Mouse (Mus musculus) layer of hippocampus, postnatal 36 days (tissue): ENCODE data around the gene Anpep. TPM values are rescaled to one million over a fixed set of nuclear protein-coding genes. Genes with fewer than 3 reads are reported as not detected.
"Not testable (repeated sequence)": the region's sequence is repeated elsewhere in the genome, so short reads cannot be mapped to it uniquely, and the experiment has no call there.

Source experiments
- DNase-seq, 2 experiments: peaks; one replicate each; pipeline ENCODE4 v3.0.0; 2022
- total RNA-seq, 2 experiments: library from RNA; stranded (reverse); gene quantifications; 2 replicates each; pipeline ENCODE4 v1.2.3; 2021

Anpep gene
- total RNA-seq, 2 experiments from 2014 or later, result 3.1 to 4.8 TPM

DNA sequence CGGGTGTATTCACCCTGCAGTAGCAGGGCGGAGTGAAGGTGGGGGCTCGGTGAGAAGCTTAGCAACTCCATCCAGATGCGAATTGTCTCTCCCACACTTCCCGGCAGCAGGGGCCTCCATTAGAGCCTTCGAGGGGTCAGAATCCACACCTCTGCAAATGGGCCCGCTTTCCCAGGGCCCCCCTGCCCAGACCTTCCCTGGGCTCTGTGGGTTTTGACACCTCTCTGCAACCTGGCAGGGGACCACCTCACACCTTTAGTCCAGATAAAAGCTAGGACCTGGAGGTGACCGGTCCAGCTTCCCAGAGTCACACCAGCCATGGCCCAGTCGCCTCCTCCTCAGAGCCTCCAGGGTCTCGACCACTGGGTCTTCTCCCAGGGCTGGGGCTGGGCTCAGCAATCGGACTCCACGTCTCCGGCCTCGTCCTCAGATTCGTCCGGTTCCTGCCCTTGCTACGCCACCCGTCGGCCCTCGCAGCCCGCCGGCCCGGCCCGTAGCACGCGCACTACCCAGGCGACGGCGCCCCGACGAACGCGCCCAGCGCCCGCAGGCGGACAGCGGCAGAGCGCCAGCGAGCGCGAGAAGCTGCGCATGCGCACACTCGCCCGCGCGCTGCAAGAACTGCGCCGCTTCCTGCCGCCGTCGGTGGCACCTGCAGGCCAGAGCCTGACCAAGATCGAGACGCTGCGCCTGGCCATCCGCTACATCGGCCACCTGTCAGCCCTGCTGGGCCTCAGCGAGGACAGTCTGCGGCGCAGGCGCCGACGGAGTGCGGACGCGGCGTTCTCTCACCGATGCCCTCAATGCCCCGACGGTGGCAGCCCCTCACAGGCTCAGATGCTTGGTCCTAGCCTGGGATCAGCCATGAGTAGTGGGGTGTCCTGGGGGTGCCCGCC lies 50.0 kb downstream of the Anpep start, which contains the start of gene Mesp2:
Mesp2 (plus strand) TSS at position 117 of the 896 bp plus-strand sequence.
- DNase-seq, result peak; percentile 71 to 73

DNA sequence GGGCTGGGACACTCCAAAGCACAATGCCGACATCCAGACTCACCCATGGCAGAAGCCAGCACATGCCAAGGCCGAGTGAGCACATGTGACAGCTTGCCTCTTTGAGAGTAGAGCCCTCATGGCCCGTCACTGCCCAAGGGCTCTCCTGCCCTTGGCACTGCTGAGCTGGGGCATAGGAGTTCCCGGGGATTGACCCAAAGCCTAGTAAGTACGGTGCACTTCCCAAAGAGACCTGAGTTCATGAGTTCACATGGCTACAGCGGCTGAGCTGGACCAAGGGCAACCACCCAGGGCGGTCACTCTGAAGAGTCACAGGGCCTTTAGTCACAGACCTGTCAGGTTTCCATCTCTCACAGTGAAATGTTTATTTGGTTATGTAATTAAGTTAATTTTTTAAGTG lies 52.3 kb downstream of the Anpep start:
- no peak for DNase-seq

DNA sequence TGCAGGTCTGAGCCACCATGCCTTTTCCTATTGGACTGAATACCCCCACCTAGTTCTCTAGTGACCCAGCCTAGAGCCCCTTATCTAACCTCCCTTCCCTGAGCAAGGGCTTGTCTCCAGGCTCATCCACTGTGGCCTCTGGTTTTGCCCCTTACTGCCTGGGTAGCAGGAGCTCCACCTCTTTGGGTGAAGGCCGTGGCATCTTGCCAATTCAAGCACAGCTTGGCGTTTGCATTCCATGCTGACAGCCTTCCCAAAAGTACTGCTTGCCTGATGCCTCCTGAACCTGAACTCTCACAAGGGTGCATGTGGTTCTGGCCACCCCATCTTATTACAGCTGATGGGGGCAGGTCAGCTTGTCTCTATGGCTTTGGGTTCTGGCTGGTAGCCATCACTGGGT lies 57.0 kb downstream of the Anpep start:
- DNase-seq, result no peak

DNA sequence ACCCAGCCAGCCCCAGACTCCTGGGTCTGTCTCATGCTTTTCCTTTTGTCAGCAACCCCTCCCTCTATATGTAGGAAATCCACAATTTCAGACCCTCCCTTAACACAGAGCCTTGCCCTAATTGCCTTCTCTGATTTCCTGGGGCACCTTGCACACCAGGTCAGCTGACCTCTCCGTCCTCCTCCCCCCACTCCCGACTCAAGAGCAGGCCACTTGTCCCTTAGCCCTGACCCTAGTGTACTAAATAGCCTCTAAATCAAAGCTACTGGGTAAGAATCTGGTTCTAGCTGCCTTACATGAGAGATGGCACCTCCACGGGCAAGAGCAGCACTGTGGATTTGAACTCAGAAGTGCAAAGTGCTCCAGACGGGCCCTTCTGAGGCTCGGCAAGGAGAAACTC lies 58.8 kb downstream of the Anpep start:
- DNase-seq, result no peak

DNA sequence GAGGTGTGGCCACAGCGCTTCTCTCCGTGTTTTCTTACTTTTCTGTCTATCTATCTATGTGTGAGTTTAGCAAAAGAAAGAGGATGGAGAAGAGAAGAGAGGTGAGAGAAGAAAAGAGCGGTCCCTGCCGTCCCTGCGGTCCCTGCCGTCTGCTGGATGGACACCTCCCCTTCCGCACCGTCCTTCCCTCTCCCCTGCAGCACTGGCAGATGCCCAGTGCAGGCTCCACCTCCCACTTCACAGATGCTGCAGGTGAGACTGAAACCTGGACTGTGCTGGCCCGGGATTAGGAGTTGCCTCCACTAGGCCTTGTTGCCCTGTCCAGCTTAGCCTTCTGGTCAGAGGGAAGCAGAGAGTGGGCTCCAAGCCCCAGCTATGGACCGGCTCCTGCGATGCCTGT lies 59.5 kb downstream of the Anpep start:
- DNase-seq, result no peak

DNA sequence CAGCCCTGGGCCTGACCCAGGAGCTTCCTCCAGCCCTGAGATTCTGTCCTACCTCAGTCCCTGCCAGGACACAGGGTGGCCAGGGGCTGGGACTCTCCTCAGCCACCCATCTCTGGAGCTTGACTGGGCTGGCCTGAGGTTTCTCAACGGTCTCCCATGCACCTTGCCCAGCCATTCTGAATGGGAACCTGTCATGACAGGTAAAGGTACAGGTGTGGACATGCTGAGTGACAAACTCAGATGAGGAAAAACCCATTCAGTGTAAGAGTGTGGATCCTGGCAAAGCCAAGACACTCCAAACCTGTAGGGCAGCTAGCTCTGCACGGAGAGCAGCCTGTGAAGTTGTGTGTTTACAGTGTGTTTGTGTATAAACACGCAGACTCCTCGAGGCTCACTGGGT lies 60.5 kb downstream of the Anpep start:
- no peak for DNase-seq

DNA sequence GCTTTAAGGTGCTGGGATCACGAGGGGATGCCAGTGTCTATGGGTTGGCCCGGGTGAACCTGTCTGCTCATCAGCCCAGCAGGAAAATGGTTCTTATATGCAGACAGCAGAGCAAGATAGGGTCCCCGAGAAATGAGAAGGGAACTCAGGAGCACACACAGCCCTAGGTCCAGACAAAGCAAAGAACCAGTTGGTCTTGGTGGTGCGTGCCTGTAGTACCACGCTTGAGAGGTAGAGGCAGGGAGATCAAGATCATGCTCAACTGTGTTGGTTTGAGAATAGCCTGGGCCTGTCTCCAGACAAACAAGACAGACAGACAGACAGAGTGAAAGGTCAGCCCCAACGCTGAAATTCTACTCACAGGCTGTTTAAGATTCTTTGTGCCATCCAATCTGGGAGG lies 61.4 kb downstream of the Anpep start:
- DNase-seq, result no peak

DNA sequence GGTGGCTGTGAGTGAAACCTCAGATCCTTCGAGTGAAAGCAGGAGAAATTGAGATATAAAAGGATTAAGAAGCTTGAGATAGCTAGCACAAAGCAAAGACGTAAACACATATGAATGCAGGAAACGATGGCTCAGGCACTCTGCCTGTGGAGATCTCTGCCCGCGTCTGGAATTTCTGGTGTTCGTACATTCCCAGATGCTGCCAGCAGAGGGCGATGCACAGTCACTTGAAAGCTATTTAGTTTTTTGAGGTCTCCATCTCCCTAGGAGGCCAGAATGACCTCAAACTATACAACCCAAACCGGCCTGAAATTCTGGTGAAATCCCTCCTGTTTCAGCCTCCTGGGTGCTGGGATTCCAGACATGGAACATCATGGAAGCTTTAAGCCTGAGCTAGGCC lies 61.8 kb downstream of the Anpep start:
- DNase-seq, result peak; percentile 76

DNA sequence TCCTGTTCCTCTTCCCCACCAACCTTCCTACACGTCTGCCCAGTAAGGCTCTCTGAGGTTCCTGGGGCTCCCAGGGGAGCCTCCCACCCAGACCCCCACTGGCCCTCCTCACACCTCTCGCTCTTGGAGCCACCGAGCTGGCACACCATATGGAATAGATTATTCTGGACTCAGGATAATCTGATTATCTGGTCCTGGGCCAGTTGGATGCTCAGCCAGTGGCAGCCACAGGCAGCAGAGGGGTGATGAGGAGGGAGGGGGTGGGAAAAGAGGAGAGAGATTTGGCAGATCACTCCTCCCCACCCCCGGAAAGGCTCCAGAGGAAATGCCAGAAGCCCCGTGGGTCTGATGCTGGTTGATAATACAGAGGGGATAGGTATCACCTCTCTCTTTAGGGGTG lies 62.3 kb downstream of the Anpep start:
- no peak for DNase-seq

DNA sequence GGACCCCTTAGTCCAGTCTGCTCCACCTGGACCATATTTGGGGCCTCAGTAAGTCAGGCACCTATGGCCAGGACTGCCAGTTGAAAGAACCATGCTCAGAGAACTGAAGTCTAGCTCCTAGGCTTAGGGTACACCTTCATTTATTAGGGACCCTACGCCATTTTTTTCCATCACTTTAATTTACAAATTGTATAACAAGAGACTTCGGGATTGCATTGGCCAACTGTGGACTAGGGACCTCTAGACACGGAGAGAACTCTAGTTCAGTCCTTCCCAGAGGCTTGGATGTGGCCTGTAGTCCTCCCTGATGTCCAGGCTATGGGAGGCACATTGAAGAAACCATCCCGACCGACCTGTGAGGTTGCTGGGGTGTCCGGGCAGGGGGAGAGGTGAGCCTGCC lies 67.2 kb downstream of the Anpep start, which contains the start of gene Mesp1:
Mesp1 (minus strand) TSS at position 101 of the 400 bp plus-strand sequence.
- no peak for DNase-seq

DNA sequence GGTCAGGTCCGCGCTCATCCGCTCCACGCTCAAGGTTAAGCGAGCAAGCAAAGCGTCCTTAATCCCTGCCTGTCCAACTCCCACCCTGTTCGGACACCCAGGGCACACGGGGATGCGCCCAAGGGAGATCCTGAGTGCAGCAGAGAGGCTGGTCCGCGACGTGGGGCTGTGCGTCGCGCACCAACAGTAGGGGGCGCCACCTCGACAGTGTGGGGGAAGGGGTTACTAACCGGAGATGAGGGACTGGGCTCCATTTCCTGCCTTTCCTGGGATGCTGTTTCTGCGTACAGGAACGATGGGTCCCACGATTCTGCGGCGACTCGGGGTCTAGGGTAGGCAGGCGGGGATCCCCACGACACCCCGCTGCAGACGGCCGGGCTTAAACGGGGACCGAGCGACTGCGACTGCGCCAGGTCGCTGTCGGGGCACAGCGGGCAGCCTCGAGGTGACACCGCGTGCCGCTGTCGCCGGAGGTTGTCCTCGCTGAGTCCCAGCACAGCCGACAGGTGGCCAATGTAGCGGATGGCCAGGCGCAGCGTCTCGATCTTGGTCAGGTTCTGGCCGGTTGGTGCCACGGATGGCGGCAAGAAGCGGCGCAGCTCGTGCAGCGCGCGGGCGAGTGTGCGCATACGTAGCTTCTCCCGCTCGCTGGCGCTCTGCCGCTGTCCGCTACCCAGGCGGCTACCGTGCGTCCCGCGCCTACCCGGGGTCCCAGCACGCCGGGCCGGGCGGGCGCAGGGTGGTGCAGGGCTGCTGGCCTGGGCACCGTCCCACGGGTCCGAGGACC lies 68.0 kb downstream of the Anpep start:
- peak in 1 of 2 experiments; percentile 28 for DNase-seq

DNA sequence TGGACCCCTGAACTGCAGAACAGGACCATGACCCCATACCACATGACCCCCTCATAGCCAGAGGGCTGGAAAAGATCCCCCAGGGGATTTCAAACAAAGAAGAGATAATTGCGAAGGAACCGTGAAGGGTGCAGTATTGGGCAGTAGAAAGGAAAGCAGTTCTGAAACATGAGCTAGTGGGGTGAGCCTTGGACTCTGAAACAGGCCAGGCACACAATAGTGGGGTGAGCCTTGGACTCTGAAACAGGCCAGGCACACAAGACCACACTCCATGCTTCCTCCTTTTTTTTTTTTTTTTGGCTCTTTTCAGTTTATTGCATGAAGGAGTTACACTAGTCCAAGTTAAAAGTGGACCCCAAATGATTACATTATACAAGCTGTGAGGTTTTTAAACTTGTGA lies 71.0 kb downstream of the Anpep start:
- DNase-seq, result not testable (repeated sequence)

DNA sequence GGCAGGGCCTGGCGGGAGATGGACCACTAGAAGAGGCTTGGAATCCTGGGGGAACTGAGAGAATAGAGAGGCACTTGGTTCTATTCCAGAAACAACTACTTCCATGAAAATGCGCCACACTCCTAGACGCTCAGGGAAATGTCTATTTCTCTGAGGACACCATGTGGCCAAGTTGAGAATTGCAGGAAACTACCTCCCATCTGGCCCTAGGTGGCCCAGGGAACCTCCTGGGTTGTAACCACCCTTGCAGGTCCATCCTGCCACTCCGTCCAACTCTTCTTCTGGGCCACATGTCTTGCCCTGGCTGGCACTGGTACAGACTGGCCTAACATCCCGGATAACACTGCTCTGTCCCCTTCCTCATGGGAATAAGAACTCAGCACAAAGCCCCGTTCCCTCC lies 74.6 kb downstream of the Anpep start:
- peak; percentile 36 to 61 for DNase-seq

DNA sequence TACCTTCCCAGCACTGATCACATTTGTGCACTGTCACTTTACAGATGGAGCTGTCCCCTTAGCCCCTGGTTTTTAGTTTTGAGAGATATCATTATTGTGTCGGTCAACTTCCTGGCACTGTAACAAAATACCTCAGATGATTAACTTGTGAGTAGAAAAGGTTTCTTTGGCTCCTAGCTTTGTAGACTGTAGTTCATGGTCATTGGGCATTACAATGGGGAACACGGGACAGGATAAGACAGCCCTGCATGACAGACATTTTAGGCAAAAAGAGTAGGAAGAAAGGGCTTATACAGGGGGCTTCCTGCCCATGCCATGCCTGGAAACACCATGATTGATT lies 78.4 kb downstream of the Anpep start:
- no peak for DNase-seq

DNA sequence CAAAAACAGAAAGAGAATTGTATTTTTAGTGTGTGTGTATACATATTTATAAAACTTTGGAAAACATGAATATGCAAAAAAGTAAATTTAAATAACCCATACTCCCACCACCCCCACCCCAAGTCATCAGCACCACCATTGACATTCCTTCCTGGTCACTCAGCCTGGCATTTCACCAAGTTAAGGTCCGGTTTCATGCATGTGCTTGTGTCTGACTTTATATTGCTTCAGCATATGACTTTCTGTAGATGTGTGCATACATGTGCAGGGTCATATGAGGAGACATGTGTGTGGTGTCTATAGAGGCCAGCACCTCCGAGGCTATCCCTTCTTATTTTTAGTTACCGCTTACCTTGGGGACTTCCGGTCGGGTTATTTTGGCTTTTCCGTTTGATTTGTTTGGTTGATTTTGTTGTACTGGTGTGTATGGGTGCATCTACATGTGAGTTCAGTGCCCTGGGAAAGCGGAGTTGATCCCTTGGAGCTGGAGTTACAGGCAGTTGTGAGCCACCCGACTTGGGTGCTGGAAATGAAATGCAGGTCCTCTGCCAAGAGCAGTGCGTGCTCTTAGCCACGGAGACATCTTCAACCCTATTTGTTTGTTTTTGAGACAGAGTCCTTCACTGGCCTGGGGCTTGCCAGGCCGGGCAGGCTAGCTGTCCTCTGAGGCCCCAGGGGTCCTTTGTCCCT lies 78.9 kb downstream of the Anpep start:
- no peak for DNase-seq

DNA sequence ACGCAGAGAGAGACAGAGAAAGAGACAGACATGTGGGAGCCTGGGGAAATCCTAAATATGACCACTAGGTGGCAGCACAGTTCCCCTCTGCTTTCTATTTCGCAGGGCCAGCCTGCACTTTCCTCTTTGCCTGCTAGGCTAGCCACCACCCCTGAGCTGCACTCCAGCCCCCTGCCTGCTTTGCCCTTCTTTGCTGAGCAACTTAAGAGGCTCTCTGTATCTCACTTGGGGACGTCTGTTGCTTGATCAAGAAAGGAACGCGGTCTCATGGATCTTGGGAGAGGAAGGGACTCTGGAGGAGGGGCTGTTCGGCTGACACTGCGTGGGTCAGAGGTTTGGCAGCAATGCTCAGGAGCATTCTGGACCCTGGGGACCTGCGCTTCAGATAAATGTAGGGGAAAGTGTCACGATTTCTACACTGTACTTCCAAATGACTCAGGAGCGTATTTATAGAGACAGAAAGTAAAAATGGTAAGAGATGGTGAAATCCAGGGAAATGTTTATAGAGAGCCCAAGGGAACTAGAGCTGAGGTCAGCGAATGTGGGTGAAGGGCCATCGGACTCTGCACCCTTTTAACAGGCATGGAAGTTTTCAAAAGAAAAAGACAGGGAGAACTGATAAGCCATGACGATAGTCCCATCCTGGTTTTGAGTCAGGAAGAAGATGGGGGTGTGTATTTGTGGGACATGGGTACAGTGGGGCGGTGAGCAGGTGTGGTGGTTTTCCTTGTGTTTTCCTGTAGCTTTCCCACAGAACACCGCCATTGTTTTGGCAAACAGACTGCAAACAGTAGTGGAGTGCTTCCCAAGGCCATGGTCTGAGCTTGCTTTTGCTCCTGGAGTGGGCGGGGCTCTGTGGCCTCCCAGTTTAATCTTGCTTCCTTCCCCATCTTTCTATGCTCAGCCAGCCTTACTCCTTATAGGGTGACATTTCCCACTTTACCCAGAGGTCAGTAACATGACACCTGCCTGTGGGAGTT lies 79.9 kb downstream of the Anpep start:
- DNase-seq, result peak; percentile 64 to 66

Other genes with a start within 250 kb of the Anpep start
- 1 to 10 TPM; 1.1 to 1.2 TPM for gene Rhcg, start 243.4 kb downstream of the Anpep start, total RNA-seq
- under 1 TPM; 0.10 to 0.20 TPM for gene Ticrr, start 200.9 kb downstream of the Anpep start, total RNA-seq
- gene Kif7, start 145.3 kb downstream of the Anpep start, total RNA-seq, result 1 to 10 TPM; 1.9 to 2.3 TPM
- under 1 TPM; 0.22 to 0.35 TPM for gene Plin1, start 128.2 kb downstream of the Anpep start, total RNA-seq
- gene Pex11a, start 117.9 kb downstream of the Anpep start, total RNA-seq, result 10 to 100 TPM; 10.3 to 10.9 TPM
- gene Wdr93, start 117.9 kb downstream of the Anpep start, total RNA-seq, result under 1 TPM; 0.30 to 0.38 TPM
- under 1 TPM in 1 of 2 experiments, not detected in 1; 0.30 TPM for gene Mesp1, start 67.3 kb downstream of the Anpep start, total RNA-seq
- gene Mesp2, start 50.3 kb downstream of the Anpep start, total RNA-seq, result 1 to 10 TPM; 1.1 to 1.6 TPM
- gene Ap3s2, start 59.6 kb upstream of the Anpep start, total RNA-seq, result 10 to 100 TPM; 47.4 to 49.6 TPM
- gene Arpin, start 74.3 kb upstream of the Anpep start, total RNA-seq, result 10 to 100 TPM; 12.0 to 13.4 TPM
- 10 to 100 TPM; 21.7 to 23.1 TPM for gene Zfp710, start 163.8 kb upstream of the Anpep start, total RNA-seq